Mouse (Mus musculus): ENCODE data around the gene Kif21b. TPM values are rescaled to one million over a fixed set of nuclear protein-coding genes. Genes with fewer than 3 reads are reported as not detected.

Gene Kif21b
- polyA plus RNA-seq, 1 experiment from 2014 or later = 2.4 TPM

DNA sequence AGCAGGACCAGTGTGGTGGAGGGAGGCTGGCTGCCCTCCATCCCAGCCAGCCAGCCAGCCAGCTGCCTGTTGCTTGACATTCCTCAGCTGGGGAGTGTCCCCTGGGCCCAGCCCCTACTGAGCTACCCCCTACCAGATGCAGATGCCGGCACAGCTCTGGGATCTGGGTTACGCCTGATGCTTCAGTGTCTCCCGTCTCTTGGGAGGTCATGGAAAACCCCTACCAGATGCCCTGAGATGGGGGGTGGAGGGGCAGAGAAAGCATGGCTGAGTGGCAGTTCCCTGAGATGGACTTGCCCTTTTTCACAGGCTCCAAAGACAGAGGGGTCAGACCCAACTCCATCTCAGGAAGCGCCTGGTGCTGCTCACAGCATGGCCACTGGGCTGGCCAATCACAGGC, 5.4 kb downstream of the Kif21b start:
- in situ Hi-C loops (cut with MboI; ENCODE audit: low pct_unique_long_range_greater_than_20kb) = loop anchor here (25.0 kb wide), 1 partner anchor 551 kb away; no protein-coding TSS in a partner anchor
- ChIA-PET POLR2A (no interaction called here), CTCF (interaction anchor here (1.0 to 1.2 kb wide), 3 partner anchors 10 to 19 kb away, joined by 3 to 4 read pairs (median 3); no protein-coding TSS in a partner anchor)
- DNase-seq (ENCODE audit: low read depth, low spot score) (no peak), ATAC-seq (no peak)
- no peak for TF ChIP-seq CTCF (IDR thresholded peaks at IDR 0.05)
- H3K27me3 ChIP-seq = no peaks in the 10 kb centered on the region

DNA sequence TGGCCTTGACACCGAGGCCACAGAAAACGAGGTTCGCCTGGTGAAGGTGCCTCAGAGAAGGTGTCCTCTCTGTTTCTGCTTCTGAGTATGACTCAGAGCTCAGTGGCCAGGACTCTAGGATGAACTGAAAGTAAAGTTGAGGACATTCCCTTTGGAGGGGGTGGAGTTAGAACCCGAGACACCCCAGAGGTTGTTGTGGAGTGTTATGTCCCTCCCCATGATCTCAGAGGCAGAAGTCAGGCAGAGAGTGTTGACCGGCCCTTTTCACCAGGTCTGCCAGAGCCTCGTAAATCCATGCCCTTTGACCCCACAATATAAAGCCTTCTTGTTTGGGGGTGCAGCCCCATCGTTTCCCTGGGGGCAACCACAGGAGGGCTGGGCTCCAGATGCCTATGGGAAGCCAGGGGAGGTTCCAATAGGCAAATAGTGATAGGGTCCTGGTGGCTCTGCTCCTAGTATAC, 5.9 kb downstream of the Kif21b start:
- DNase-seq (ENCODE audit: low read depth, low spot score) = no peak
- in situ Hi-C loops (cut with MboI; ENCODE audit: low pct_unique_long_range_greater_than_20kb) = loop anchor here (25.0 kb wide), 1 partner anchor 550 kb away; no protein-coding TSS in a partner anchor
- peak; percentile 7 for ATAC-seq
- CTCF ChIA-PET = interaction anchor here (1.1 kb wide), 1 partner anchor 18 kb away, joined by 4 read pairs; no protein-coding TSS in a partner anchor
- POLR2A ChIA-PET = no interaction called here
- no peaks in the 10 kb centered on the region for H3K27me3 ChIP-seq
- no peak for TF ChIP-seq CTCF (IDR thresholded peaks at IDR 0.05)

DNA sequence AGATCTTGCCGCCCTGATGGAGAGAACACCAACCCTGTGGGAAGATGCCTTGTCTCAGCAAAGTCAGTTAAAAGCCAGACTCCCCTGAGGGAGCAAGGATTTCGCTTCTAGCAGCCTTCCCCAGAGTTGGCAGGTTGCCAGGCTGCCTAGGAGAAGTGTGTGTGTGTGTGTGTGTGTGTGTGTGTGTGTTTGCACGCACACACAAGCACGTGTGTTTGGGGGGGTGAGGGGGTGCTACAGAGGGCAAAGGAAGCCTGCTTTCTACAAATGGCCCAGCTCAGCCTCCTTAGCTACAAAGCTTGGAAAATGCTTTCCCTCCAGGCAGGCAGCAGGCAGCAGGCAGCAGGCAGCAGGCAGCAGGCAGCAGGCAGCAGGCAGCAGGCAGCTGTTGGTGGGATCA, 6.4 kb downstream of the Kif21b start:
- in situ Hi-C loops (cut with MboI; ENCODE audit: low pct_unique_long_range_greater_than_20kb) = loop anchor here (25.0 kb wide), 1 partner anchor 550 kb away; no protein-coding TSS in a partner anchor

DNA sequence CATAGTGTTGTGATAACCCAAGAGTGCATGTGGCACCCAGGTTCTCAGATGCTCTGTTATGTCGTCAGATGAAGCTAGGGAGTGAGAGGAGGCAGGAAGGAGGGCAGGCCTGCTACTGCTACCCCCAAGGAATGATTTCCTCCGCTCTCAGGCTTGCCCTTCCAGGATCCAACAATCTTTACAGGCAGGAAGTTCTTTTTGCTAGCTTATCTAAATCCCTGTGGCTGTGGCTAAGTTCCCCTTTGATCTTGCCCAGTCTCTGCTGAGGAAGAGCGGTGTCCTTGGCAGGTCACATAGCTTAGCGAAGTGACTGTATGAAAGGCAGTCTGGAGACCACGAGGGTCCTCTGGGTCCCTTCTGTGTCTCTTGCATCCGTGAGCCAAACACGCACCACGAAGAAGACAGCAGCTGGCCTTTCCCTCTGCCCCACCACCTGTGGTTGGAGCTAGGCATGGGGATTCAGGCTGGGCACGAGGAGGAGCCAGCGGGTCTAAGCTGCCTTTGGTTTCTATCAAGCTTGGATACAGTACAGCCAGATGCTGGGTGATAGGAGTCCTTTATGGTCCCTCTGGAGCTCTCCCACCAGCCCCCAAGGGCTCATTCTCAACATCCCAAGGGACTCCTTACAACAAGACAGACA, 7.1 kb downstream of the Kif21b start:
- in situ Hi-C loops (cut with MboI; ENCODE audit: low pct_unique_long_range_greater_than_20kb) = loop anchor here (25.0 kb wide), 1 partner anchor 549 kb away; no protein-coding TSS in a partner anchor
- ATAC-seq (no peak), DNase-seq (ENCODE audit: low read depth, low spot score) (no peak)
- POLR2A ChIA-PET = no interaction called here
- no peaks in the 10 kb centered on the region for H3K27me3 ChIP-seq
- TF ChIP-seq CTCF (IDR thresholded peaks at IDR 0.05) = no peak
- CTCF ChIA-PET = interaction anchor here (0.9 kb wide), 1 partner anchor 144 kb away, joined by 3 read pairs; no protein-coding TSS in a partner anchor

More for the DNA sequence above, 6.4 kb downstream of the Kif21b start:
- ChIA-PET CTCF (no interaction called here), POLR2A (no interaction called here)
- TF ChIP-seq CTCF (IDR thresholded peaks at IDR 0.05) = no peak
- H3K27me3 ChIP-seq = no peaks in the 10 kb centered on the region
- no peak for ATAC-seq
- DNase-seq (ENCODE audit: low read depth, low spot score) = no peak

DNA sequence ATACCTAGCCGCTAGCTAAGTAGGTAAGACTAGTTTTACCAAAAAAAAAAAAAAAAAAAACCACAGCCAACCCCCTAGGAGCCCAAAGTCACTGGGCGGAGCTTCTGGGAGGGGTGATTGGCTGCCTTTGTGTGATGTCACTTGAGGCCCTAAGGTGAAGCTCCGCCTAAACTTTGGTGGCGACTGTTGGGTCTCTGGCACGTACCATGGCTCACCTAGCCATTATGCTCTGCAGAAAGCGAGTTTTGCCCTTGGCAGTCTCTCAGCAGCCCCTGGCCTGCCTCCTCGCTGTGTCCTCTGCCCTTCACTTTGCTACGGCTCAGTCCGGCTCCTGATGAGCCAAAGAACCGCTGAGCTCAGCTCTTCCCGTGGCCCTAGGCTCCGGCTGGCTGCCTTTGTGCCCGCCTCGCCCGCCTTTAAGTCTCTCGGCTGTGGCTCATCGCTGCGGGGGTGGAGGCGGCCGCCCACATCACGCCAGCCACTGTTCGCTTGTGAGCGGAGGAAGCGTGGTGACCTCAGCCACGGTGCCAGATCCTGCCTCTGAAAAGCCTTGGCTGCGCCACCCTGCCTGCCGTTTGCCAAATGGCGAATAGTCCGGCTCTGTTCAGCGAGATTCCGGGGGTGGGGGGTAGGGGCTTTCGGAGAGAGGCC, 8.9 kb downstream of the Kif21b start:
- peak; percentile 83 for ATAC-seq
- CTCF ChIA-PET = interaction anchor here (2.0 kb wide), 1 partner anchor 12 kb away, joined by 9 read pairs; no protein-coding TSS in a partner anchor
- no peaks in the 10 kb centered on the region for H3K27me3 ChIP-seq
- no peak for TF ChIP-seq CTCF (IDR thresholded peaks at IDR 0.05)
- DNase-seq (ENCODE audit: low read depth, low spot score) = no peak
- in situ Hi-C loops (cut with MboI; ENCODE audit: low pct_unique_long_range_greater_than_20kb) = loop anchor here (25.0 kb wide), 1 partner anchor 547 kb away; no protein-coding TSS in a partner anchor
- POLR2A ChIA-PET = interaction anchor here (1.3 kb wide), 1 partner anchor 15 kb away, joined by 4 read pairs; no protein-coding TSS in a partner anchor

DNA sequence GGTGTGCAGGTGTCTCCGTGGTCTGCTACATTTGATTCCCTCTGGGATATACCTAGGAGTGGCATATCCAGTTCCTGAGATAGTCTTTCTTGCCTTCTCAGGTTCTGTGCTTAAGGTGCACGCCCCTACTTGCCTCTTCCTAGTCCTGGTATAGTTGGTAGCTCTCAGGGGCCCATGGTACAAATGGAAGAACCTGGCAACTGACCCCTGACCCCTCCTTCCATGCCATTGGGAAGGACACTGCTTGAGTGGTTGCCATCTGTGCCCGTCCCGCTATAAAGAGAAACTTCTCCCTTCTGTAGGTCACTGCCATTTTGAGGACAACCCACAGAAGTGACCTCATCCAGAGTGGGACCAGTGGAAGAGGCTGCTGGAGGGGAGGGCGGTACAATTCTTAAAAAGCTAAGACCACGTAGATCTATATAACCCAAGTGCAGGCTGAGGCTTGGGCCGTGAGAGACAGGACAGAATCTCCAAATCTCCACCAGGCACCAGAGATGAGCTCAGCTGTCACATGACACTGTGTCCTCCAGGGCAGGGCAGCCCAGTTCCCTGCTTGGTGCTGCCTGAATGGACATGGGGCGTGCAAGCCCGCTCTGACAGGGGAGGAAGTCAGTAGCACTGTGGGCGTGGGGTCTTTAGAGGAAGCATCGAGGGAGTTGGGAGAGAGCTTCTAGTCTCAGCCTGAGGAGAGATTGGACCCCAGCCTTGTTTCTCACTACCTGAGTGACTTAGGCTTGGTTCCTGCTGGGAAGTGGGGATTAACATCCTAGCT, 10.2 kb downstream of the Kif21b start:
- CTCF ChIA-PET = interaction anchor here (2.0 kb wide), 1 partner anchor 13 kb away, joined by 9 read pairs; no protein-coding TSS in a partner anchor
- DNase-seq (ENCODE audit: low read depth, low spot score) = no peak
- POLR2A ChIA-PET = interaction anchor here (1.7 kb wide), 1 partner anchor 12 kb away, joined by 4 read pairs; no protein-coding TSS in a partner anchor
- ATAC-seq = no peak
- H3K27me3 ChIP-seq = no peaks in the 10 kb centered on the region
- no peak for TF ChIP-seq CTCF (IDR thresholded peaks at IDR 0.05)
- in situ Hi-C loops (cut with MboI; ENCODE audit: low pct_unique_long_range_greater_than_20kb) = loop anchor here (25.0 kb wide), 1 partner anchor 546 kb away; no protein-coding TSS in a partner anchor

DNA sequence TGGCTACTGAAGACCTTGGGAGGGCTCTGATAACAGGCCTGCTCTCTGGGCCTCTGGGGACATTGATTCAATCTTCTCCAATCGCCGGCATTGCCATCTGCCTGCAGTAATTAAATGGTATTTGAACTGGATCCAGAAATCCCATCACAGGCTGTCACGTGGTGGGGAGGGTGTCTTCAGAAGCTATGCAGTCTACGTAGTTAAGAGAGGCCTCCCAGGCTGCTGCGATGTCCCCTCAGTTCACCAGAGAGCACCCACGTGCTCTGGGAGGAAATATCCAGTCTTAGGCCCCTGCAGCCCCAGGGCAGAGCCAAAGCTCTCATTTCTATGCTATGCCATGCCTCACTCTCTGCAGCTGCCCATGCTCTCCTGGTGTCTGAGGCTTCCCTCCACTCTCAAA, 11.1 kb downstream of the Kif21b start:
- DNase-seq (ENCODE audit: low read depth, low spot score) = no peak

DNA sequence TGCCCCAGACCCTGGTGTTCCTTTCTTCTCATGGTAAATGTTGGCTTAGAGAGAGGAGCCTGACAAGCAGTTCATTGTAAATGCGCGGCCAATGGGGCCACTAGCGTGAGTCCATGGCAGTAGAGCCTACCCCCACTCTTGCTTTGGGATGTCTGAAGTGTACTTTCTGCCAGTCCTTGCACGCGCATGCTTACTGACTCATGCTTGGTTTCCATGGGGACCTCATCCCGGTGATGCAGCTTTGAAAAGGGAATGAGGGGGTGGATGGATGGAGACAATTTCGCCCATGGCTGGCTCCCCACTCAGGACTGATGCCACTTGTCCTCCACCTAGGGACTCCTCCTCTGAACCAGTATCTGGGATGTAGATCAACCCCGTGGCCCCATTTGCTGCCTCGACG, 12.3 kb downstream of the Kif21b start:
- in situ Hi-C loops (cut with MboI; ENCODE audit: low pct_unique_long_range_greater_than_20kb) = loop anchor here (25.0 kb wide), 1 partner anchor 544 kb away; no protein-coding TSS in a partner anchor
- ChIA-PET POLR2A (no interaction called here), CTCF (interaction anchor here (2.6 kb wide), 1 partner anchor 27 kb away, joined by 8 read pairs; no protein-coding TSS in a partner anchor)
- TF ChIP-seq CTCF (IDR thresholded peaks at IDR 0.05) = no peak
- DNase-seq (ENCODE audit: low read depth, low spot score) = no peak
- H3K27me3 ChIP-seq = no peaks in the 10 kb centered on the region
- ATAC-seq = no peak

More for the DNA sequence above, 11.1 kb downstream of the Kif21b start:
- no peak for ATAC-seq
- TF ChIP-seq CTCF (IDR thresholded peaks at IDR 0.05) = no peak
- ChIA-PET POLR2A (interaction anchor here (0.5 to 1.7 kb wide), 2 partner anchors 13 to 332 kb away, joined by 4 to 6 read pairs; no protein-coding TSS in a partner anchor), CTCF (interaction anchor here (2.0 to 2.6 kb wide), 2 partner anchors 14 to 28 kb away, joined by 8 to 9 read pairs; no protein-coding TSS in a partner anchor)
- in situ Hi-C loops (cut with MboI; ENCODE audit: low pct_unique_long_range_greater_than_20kb) = loop anchor here (25.0 kb wide), 1 partner anchor 545 kb away; no protein-coding TSS in a partner anchor
- no peaks in the 10 kb centered on the region for H3K27me3 ChIP-seq

DNA sequence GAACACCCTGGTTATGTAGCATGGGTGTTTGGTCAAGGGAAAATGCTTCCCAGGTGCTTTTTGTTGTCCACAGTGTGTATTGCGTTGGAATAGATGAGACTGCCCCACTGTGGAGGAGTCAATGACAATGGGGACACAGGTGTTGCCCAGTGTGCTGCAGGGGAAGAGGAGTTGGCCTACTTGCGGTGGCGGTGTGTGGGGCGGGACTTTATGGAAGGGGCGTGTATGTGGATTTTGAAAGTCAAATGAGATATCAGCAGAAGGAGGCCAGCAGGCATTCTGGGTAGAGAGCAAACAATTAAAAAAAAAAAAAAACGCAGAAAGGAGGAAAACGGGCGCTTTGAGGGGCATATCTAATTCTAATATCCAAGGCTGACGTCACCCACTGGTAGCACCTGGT, 18.5 kb downstream of the Kif21b start:
- in situ Hi-C loops (cut with MboI; ENCODE audit: low pct_unique_long_range_greater_than_20kb) = loop anchor here (25.0 kb wide), 1 partner anchor 538 kb away; no protein-coding TSS in a partner anchor
- CTCF ChIA-PET = interaction anchor here (1.4 kb wide), 1 partner anchor 21 kb away, joined by 3 read pairs; no protein-coding TSS in a partner anchor
- TF ChIP-seq CTCF (IDR thresholded peaks at IDR 0.05) = no peak
- DNase-seq (ENCODE audit: low read depth, low spot score) (no peak), ATAC-seq (no peak)
- POLR2A ChIA-PET = no interaction called here
- H3K27me3 ChIP-seq = no peaks in the 10 kb centered on the region

DNA sequence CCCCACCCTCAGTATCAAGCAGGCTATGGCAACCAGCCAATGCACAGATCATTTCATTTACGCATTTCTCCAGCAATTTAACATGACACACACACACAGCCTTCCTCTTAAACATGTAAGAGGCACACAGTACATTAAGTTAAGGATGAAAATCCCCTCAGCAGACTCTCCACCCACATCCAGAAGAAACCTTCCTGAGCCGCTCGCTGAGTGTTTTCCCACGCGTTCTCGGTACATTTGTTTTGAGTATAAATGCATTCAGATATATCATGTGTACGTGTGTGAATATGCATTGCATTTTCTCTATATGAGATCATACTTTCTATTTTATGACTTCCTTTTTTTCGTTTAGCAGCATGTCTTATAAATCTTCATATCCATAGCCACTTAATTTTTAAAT, 20.2 kb downstream of the Kif21b start:
- CTCF ChIA-PET = no interaction called here
- no peak for TF ChIP-seq CTCF (IDR thresholded peaks at IDR 0.05)
- ATAC-seq (no peak), DNase-seq (ENCODE audit: low read depth, low spot score) (no peak)
- no peaks in the 10 kb centered on the region for H3K27me3 ChIP-seq
- in situ Hi-C loops (cut with MboI; ENCODE audit: low pct_unique_long_range_greater_than_20kb) = no loop called here
- POLR2A ChIA-PET = interaction anchor here (0.6 kb wide), 1 partner anchor 21 kb away, joined by 3 read pairs; no protein-coding TSS in a partner anchor
